In genomic region chr11:21328141-21328540, GRCm38 (mm10) we compare ENCODE assay signal across 35 mouse cellular contexts.
"Had no signal": no experiment of that assay in that cellular context is flagged by ENCODE, and none has a peak within 500 bp of the region (broad histone marks: within the 10 kb centered on the region; RNA-seq: fewer than 3 reads in every experiment).

No protein-coding gene starts in this region.

- H3K27me3 ChIP-seq: heart, embryonic 12.5 days; heart, embryonic 13.5 days; heart, embryonic 15.5 days; hindbrain, embryonic 12.5 days; hindbrain, embryonic 13.5 days; hindbrain, embryonic 15.5 days; intestine, embryonic 15.5 days; kidney, embryonic 15.5 days had no signal

- H3K27ac ChIP-seq: heart, embryonic 13.5 days; heart, embryonic 15.5 days; hindbrain, embryonic 10.5 days; hindbrain, embryonic 12.5 days; hindbrain, embryonic 13.5 days; hindbrain, embryonic 14.5 days; hindbrain, embryonic 15.5 days; hindbrain, postnatal 0 days; intestine, embryonic 15.5 days; kidney, embryonic 15.5 days; kidney, postnatal 0 days; layer of hippocampus, adult 2 months; left cerebral cortex, adult 2 months had no signal

- H3K4me1 ChIP-seq: heart, embryonic 12.5 days; heart, embryonic 13.5 days; heart, embryonic 15.5 days; hindbrain, embryonic 10.5 days; hindbrain, embryonic 12.5 days; hindbrain, embryonic 13.5 days; hindbrain, embryonic 15.5 days; intestine, embryonic 15.5 days; kidney, embryonic 15.5 days had no signal

- DNase-seq: heart, postnatal 10 days; heart, postnatal 14 days; heart, postnatal 36 days; heart, postnatal 4 days; kidney, adult 11 months; kidney, adult 18-20 months; kidney, adult 2 months; kidney, adult 8-10 months; kidney, adult 9 months; kidney, postnatal 10 days; kidney, postnatal 14 days; kidney, postnatal 25 days; kidney, postnatal 36 days; kidney, postnatal 4 days; layer of hippocampus, adult 9-11 months; layer of hippocampus, postnatal 36 days had no signal

- H3K4me2 ChIP-seq: heart, embryonic 11.5 days; heart, embryonic 12.5 days; heart, embryonic 13.5 days; heart, embryonic 15.5 days; hindbrain, embryonic 12.5 days; hindbrain, embryonic 13.5 days; hindbrain, embryonic 14.5 days; hindbrain, embryonic 15.5 days; intestine, embryonic 15.5 days; kidney, embryonic 15.5 days had no signal

- ATAC-seq: hindbrain, embryonic 16.5 days; hindbrain, postnatal 0 days; inflammation-experienced regulatory T-cells, adult 6 months; intestine, embryonic 15.5 days; intestine, embryonic 16.5 days; intestine, postnatal 0 days had no signal

- H3K4me3 ChIP-seq: heart, embryonic 12.5 days; heart, embryonic 13.5 days; heart, embryonic 15.5 days; hindbrain, embryonic 10.5 days; hindbrain, embryonic 12.5 days; hindbrain, embryonic 13.5 days; hindbrain, embryonic 15.5 days; intestine, embryonic 15.5 days; kidney, embryonic 15.5 days; layer of hippocampus, adult 2 months; left cerebral cortex, adult 2 months had no signal

- H3K9me3 ChIP-seq: heart, embryonic 12.5 days; heart, embryonic 13.5 days; heart, embryonic 15.5 days; hindbrain, embryonic 10.5 days; hindbrain, embryonic 12.5 days; hindbrain, embryonic 13.5 days; hindbrain, embryonic 15.5 days; intestine, embryonic 15.5 days; kidney, embryonic 15.5 days had no signal

- H3K9ac ChIP-seq: heart, embryonic 12.5 days; heart, embryonic 13.5 days; heart, embryonic 15.5 days; hindbrain, embryonic 12.5 days; hindbrain, embryonic 13.5 days; hindbrain, embryonic 14.5 days; hindbrain, embryonic 15.5 days; intestine, embryonic 15.5 days; kidney, embryonic 15.5 days had no signal
